Mouse (Mus musculus): ENCODE data around the gene Dcaf17. TPM values are rescaled to one million over a fixed set of nuclear protein-coding genes. Genes with fewer than 3 reads are reported as not detected.

Dcaf17 gene
- polyA plus RNA-seq, 1 experiment from 2014 or later, result 11.1 TPM

- H3K27me3 ChIP-seq, result no peaks in the 10 kb centered on the region
- in situ Hi-C loops (cut with MboI; ENCODE audit: low pct_unique_long_range_greater_than_20kb), result no loop called here
- TF ChIP-seq CTCF (IDR thresholded peaks at IDR 0.05), result no peak
- ChIA-PET CTCF (interaction anchor here (1.6 kb wide), 1 partner anchor 24 kb away, joined by 5 read pairs; no protein-coding TSS in a partner anchor), POLR2A (interaction anchor here (0.6 kb wide), 1 partner anchor 504 kb away, joined by 3 read pairs; no protein-coding TSS in a partner anchor)
- DNase-seq (ENCODE audit: low read depth, low spot score) (no peak), ATAC-seq (no peak)
Observed at GRCm38 (mm10) chr2:71120844-71121243, 65.7 kb downstream of the Dcaf17 start.

- in situ Hi-C loops (cut with MboI; ENCODE audit: low pct_unique_long_range_greater_than_20kb), result no loop called here
- ATAC-seq, result no peak
- CTCF ChIA-PET, result no interaction called here
- TF ChIP-seq CTCF (IDR thresholded peaks at IDR 0.05), result no peak
- DNase-seq (ENCODE audit: low read depth, low spot score), result no peak
- POLR2A ChIA-PET, result no interaction called here
- H3K27me3 ChIP-seq, result no peaks in the 10 kb centered on the region
Observed at GRCm38 (mm10) chr2:71121406-71121805, 66.3 kb downstream of the Dcaf17 start.

- ATAC-seq, result no peak
- DNase-seq (ENCODE audit: low read depth, low spot score), result no peak
- no peaks in the 10 kb centered on the region for H3K27me3 ChIP-seq
- in situ Hi-C loops (cut with MboI; ENCODE audit: low pct_unique_long_range_greater_than_20kb), result no loop called here
- ChIA-PET POLR2A (no interaction called here), CTCF (interaction anchor here (1.6 to 1.7 kb wide), 2 partner anchors 12 to 33 kb away, joined by 3 to 5 read pairs; no protein-coding TSS in a partner anchor)
- TF ChIP-seq CTCF (IDR thresholded peaks at IDR 0.05), result no peak
Observed at GRCm38 (mm10) chr2:71122268-71123029, 67.3 kb downstream of the Dcaf17 start.

- no peak for TF ChIP-seq CTCF (IDR thresholded peaks at IDR 0.05)
- DNase-seq (ENCODE audit: low read depth, low spot score) (no peak), ATAC-seq (no peak)
- H3K27me3 ChIP-seq, result no peaks in the 10 kb centered on the region
- in situ Hi-C loops (cut with MboI; ENCODE audit: low pct_unique_long_range_greater_than_20kb), result no loop called here
- POLR2A ChIA-PET, result no interaction called here
- CTCF ChIA-PET, result interaction anchor here (1.6 to 1.7 kb wide), 2 partner anchors 10 to 32 kb away, joined by 3 to 5 read pairs; no protein-coding TSS in a partner anchor
Observed at GRCm38 (mm10) chr2:71123591-71123990, 68.5 kb downstream of the Dcaf17 start.

GRCm38 (mm10) chr2:71127779-71128534 lies 72.8 kb downstream of the Dcaf17 start:
- TF ChIP-seq CTCF (IDR thresholded peaks at IDR 0.05), result no peak
- ChIA-PET POLR2A (interaction anchor here (0.6 kb wide), 1 partner anchor 10 kb away, joined by 3 read pairs; no protein-coding TSS in a partner anchor), CTCF (no interaction called here)
- ATAC-seq (no peak), DNase-seq (ENCODE audit: low read depth, low spot score) (no peak)
- in situ Hi-C loops (cut with MboI; ENCODE audit: low pct_unique_long_range_greater_than_20kb), result no loop called here
- H3K27me3 ChIP-seq, result no peaks in the 10 kb centered on the region

- ChIA-PET POLR2A (no interaction called here), CTCF (interaction anchor here (1.2 kb wide), 2 partner anchors 9 to 21 kb away, joined by 3 read pairs; no protein-coding TSS in a partner anchor)
- no peaks in the 10 kb centered on the region for H3K27me3 ChIP-seq
- in situ Hi-C loops (cut with MboI; ENCODE audit: low pct_unique_long_range_greater_than_20kb), result no loop called here
- DNase-seq (ENCODE audit: low read depth, low spot score) (no peak), ATAC-seq (no peak)
- TF ChIP-seq CTCF (IDR thresholded peaks at IDR 0.05), result no peak
Observed at GRCm38 (mm10) chr2:71130366-71130765, 75.2 kb downstream of the Dcaf17 start.

- CTCF ChIA-PET, result no interaction called here
- no peak for TF ChIP-seq CTCF (IDR thresholded peaks at IDR 0.05)
- ATAC-seq, result no peak
- H3K27me3 ChIP-seq, result no peaks in the 10 kb centered on the region
- POLR2A ChIA-PET, result no interaction called here
- no peak for DNase-seq (ENCODE audit: low read depth, low spot score)
- in situ Hi-C loops (cut with MboI; ENCODE audit: low pct_unique_long_range_greater_than_20kb), result no loop called here
Observed at GRCm38 (mm10) chr2:71131866-71132496, 76.9 kb downstream of the Dcaf17 start.

- ChIA-PET CTCF (interaction anchor here (0.6 to 1.2 kb wide), 2 partner anchors 10 to 21 kb away, joined by 3 to 5 read pairs; no protein-coding TSS in a partner anchor), POLR2A (no interaction called here)
- no peak for ATAC-seq
- in situ Hi-C loops (cut with MboI; ENCODE audit: low pct_unique_long_range_greater_than_20kb), result no loop called here
- H3K27me3 ChIP-seq, result no peaks in the 10 kb centered on the region
- DNase-seq (ENCODE audit: low read depth, low spot score), result no peak
- no peak for TF ChIP-seq CTCF (IDR thresholded peaks at IDR 0.05)
Observed at GRCm38 (mm10) chr2:71134041-71134505, 78.9 kb downstream of the Dcaf17 start.

GRCm38 (mm10) chr2:71134836-71135235 lies 79.7 kb downstream of the Dcaf17 start:
- CTCF ChIA-PET, result interaction anchor here (0.6 kb wide), 1 partner anchor 20 kb away, joined by 3 read pairs; no protein-coding TSS in a partner anchor
- DNase-seq (ENCODE audit: low read depth, low spot score) (no peak), ATAC-seq (no peak)
- no peak for TF ChIP-seq CTCF (IDR thresholded peaks at IDR 0.05)
- POLR2A ChIA-PET, result interaction anchor here (0.5 kb wide), 1 partner anchor 24 kb away, joined by 5 read pairs; no protein-coding TSS in a partner anchor
- in situ Hi-C loops (cut with MboI; ENCODE audit: low pct_unique_long_range_greater_than_20kb), result no loop called here
- no peaks in the 10 kb centered on the region for H3K27me3 ChIP-seq

GRCm38 (mm10) chr2:71140622-71141021 lies 85.5 kb downstream of the Dcaf17 start:
- ATAC-seq, result no peak
- in situ Hi-C loops (cut with MboI; ENCODE audit: low pct_unique_long_range_greater_than_20kb), result no loop called here
- no peaks in the 10 kb centered on the region for H3K27me3 ChIP-seq
- CTCF ChIA-PET, result interaction anchor here (0.8 kb wide), 1 partner anchor 11 kb away, joined by 3 read pairs; no protein-coding TSS in a partner anchor
- POLR2A ChIA-PET, result no interaction called here
- no peak for DNase-seq (ENCODE audit: low read depth, low spot score)
- TF ChIP-seq CTCF (IDR thresholded peaks at IDR 0.05), result no peak

Measured in Patski (cell line).